Mouse (Mus musculus) lung, adult 2 months (tissue): Measurements from ENCODE around the gene H2-T23. TPM values are rescaled to one million over a fixed set of nuclear protein-coding genes. Genes with fewer than 3 reads are reported as not detected.

ENCODE experiments used
- DNase-seq: peaks from one replicate; pipeline ENCODE4 v3.0.0; 2022
- H3K4me1 ChIP-seq: fragments of 200-500 bp; 2 replicates; pipeline ENCODE4 v1.6.1; 2011; ENCODE audit warnings: low read length; ENCODE audit not compliant: control insufficient read depth, insufficient read depth
- H3K4me3 ChIP-seq: fragments of 200-500 bp; replicated peaks from 2 replicates; pipeline ENCODE3; 2011; ENCODE audit warnings: low read depth, mild to moderate bottlenecking, control low read depth, low read length; ENCODE audit errors: extremely low read depth
- CTCF ChIP-seq: fragments of 200-500 bp; IDR thresholded peaks from 2 replicates; pipeline ENCODE4 v1.5.1; 2011; ENCODE audit warnings: mild to moderate bottlenecking, low read length, control low read depth; ENCODE audit not compliant: insufficient read depth
- POLR2A ChIP-seq: fragments of 200-500 bp; IDR thresholded peaks from 2 replicates; pipeline ENCODE4 v1.6.1; 2011; ENCODE audit warnings: low read depth, mild to moderate bottlenecking, control low read depth, low read length, borderline replicate concordance; ENCODE audit errors: extremely low read depth
- WGBS: fragments of 180-500 bp; shearing (Covaris S2); methylation state at CpG from one replicate; pipeline ENCODE4 v1.1.7; 2018; 5-methylcytosine and 5-hydroxymethylcytosine counted together
- polyA plus RNA-seq: library from polyadenylated mRNA; depleted of rRNA; stranded (reverse); fragments of >200 nt; gene quantifications from 2 replicates; pipeline ENCODE4 v1.2.3, GENCODE M21; 2012; rRNA removed

The H2-T23 gene
- polyA plus RNA-seq, 1 experiment: 180 TPM

- H3K4me3 ChIP-seq: peak overlapping the region; percentile 44
- 3% methylated on average over 17 of the region's 17 CpGs for WGBS
These were observed 39.0 kb downstream of the H2-T23 start for GRCm38 (mm10) chr17:35993675-35994074.

DNA sequence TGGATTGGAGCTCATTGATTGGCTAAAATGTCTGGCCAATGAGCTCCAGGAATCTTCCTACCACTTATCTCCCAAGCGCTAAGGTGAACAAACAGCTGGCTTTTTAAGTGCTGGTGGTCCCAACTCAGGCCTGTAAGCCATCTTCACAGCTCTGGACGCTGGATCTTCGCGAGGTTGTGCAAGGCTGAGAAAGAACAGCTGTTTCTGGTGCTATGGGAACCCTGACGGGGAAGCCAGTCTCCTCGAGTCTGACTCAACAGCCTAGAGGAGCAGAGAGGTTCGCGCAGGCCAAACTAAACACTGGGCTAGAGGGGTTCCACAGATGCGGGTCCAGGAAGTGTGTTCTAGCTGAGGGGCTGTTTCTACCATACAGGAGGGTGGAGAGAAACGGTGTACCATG is 40.9 kb downstream of the H2-T23 start:
- no peak for DNase-seq
- no peak for TF ChIP-seq CTCF
- no peak for TF ChIP-seq POLR2A

More at GRCm38 (mm10) chr17:35993675-35994074, 39.0 kb downstream of the H2-T23 start:
- TF ChIP-seq POLR2A: no peak
- peak; percentile 99 for TF ChIP-seq CTCF
- H3K4me1 ChIP-seq: peaks cover 6% of the 10 kb centered on the region; the same call in 1 of the 2 replicates
- DNase-seq: peak; percentile 79

DNA sequence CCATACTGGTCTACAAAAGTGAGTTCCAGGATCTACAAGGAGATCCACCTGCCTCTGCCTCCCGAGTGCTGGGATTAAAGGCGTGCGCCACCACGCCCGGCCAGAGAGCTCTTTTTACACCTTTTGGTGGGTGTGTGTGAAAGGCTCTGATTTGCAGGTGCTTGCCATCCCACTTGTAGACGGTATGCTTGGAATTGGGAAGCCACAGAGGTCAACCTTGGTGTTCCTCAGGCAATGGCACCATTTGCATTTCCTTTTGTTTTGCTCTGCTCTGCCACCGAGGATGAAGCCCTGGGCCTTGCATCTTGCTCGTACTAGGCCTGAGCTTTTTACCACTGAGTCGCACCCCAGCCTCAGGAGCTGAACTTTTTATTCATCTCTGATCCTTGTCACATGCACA is 50.9 kb downstream of the H2-T23 start:
- 94% methylated on average over 9 of the region's 9 CpGs for WGBS
- TF ChIP-seq POLR2A: no peak
- TF ChIP-seq CTCF: no peak
- no peak for DNase-seq
- peaks cover 6% of the 10 kb centered on the region; the same call in 1 of the 2 replicates for H3K4me1 ChIP-seq
- H3K4me3 ChIP-seq: no peak overlapping the region

More for the DNA sequence above, 40.9 kb downstream of the H2-T23 start:
- Histone ChIP-seq H3K4me3 (no peak overlapping the region), H3K4me1 (peaks cover 2% of the 10 kb centered on the region; the same call in 1 of the 2 replicates)
- WGBS: 28% methylated on average over 10 of the region's 10 CpGs

- TF ChIP-seq POLR2A (no peak), CTCF (no peak)
- Histone ChIP-seq H3K4me3 (peak overlapping the region; percentile 75), H3K4me1 (peaks cover 6% of the 10 kb centered on the region; the same call in 1 of the 2 replicates)
- peak; percentile 62 for DNase-seq
- 1% methylated on average over 25 of the region's 29 CpGs for WGBS
These were observed 52.3 kb downstream of the H2-T23 start for GRCm38 (mm10) chr17:35980363-35980754.

Other genes starting within 250 kb of the H2-T23 start
- gene Ier3, start 211.2 kb downstream of the H2-T23 start, polyA plus RNA-seq: 133 TPM in 2 replicates
- gene Flot1, start 209.6 kb downstream of the H2-T23 start, polyA plus RNA-seq: 81.9 and 89.7 TPM in 2 replicates
- 258 and 298 TPM in 2 replicates for gene Tubb5, start 194.5 kb downstream of the H2-T23 start, polyA plus RNA-seq
- gene Mdc1, start 191.3 kb downstream of the H2-T23 start, polyA plus RNA-seq: 6.8 and 8.2 TPM in 2 replicates
- gene Nrm, start 171.5 kb downstream of the H2-T23 start, polyA plus RNA-seq: 16.5 and 26.2 TPM in 2 replicates
- gene Ppp1r18, start 167.3 kb downstream of the H2-T23 start, polyA plus RNA-seq: 53.9 and 61.5 TPM in 2 replicates
- 62.8 and 70.1 TPM in 2 replicates for gene Dhx16, start 153.0 kb downstream of the H2-T23 start, polyA plus RNA-seq
- 36.1 and 38.1 TPM in 2 replicates for gene 2310061I04Rik, start 135.4 kb downstream of the H2-T23 start, polyA plus RNA-seq
- gene Atat1, start 122.8 kb downstream of the H2-T23 start, polyA plus RNA-seq: 49.4 and 57.7 TPM in 2 replicates
- 30.4 and 43.8 TPM in 2 replicates for gene Mrps18b, start 116.5 kb downstream of the H2-T23 start, polyA plus RNA-seq
- 27.4 and 28.6 TPM in 2 replicates for gene Ppp1r10, start 116.4 kb downstream of the H2-T23 start, polyA plus RNA-seq
- gene Abcf1, start 63.1 kb downstream of the H2-T23 start, polyA plus RNA-seq: 56.3 and 60.6 TPM in 2 replicates
- 34.1 and 37.1 TPM in 2 replicates for gene Gnl1, start 53.0 kb downstream of the H2-T23 start, polyA plus RNA-seq
- 16.0 and 19.0 TPM in 2 replicates for gene Prr3, start 52.6 kb downstream of the H2-T23 start, polyA plus RNA-seq
- gene H2-T24, start 12.3 kb downstream of the H2-T23 start, polyA plus RNA-seq: 9.2 and 16.5 TPM in 2 replicates
- 53.9 and 55.1 TPM in 2 replicates for gene H2-T22, start 9.9 kb upstream of the H2-T23 start, polyA plus RNA-seq
- gene Gm6034, start 10.1 kb upstream of the H2-T23 start, polyA plus RNA-seq: not detected in 2 replicates
- gene Gm11127, start 25.5 kb upstream of the H2-T23 start, polyA plus RNA-seq: not detected in 2 replicates
- 0.22 and 0.29 TPM in 2 replicates for gene Gm19684, start 88.8 kb upstream of the H2-T23 start, polyA plus RNA-seq
- gene Gm7030, start 96.6 kb upstream of the H2-T23 start, polyA plus RNA-seq: not detected in 2 replicates
- gene Gm8909, start 135.7 kb upstream of the H2-T23 start, polyA plus RNA-seq: 0.62 and 1.2 TPM in 2 replicates
- 0.05 TPM in 1 of 2 replicates, not detected in the other for gene H2-T3, start 157.4 kb upstream of the H2-T23 start, polyA plus RNA-seq
- 67.6 and 80.1 TPM in 2 replicates for gene Rpp21, start 225.2 kb upstream of the H2-T23 start, polyA plus RNA-seq
- gene Trim39, start 239.4 kb upstream of the H2-T23 start, polyA plus RNA-seq: 14.9 and 15.6 TPM in 2 replicates